Mouse (Mus musculus) neural tube, embryonic 14.5 days (tissue): ENCODE data around the gene Tfcp2l1. TPM values are rescaled to one million over a fixed set of nuclear protein-coding genes. Genes with fewer than 3 reads are reported as not detected.

Experiments
- ATAC-seq: fragments of 200-750 bp; cut with Nextera tagmentation; 2 replicates; pipeline ENCODE4 v1.8.0; 2017; ENCODE audit warnings: low read depth, mild to moderate bottlenecking, moderate TSS enrichment, moderate library complexity
- H3K27ac ChIP-seq: fragments of 300-500 bp; sonication (generic); 2 replicates; pipeline ENCODE4 v1.5.1; 2014; ENCODE audit warnings: low read depth, mild to moderate bottlenecking, control low read depth, low read length, moderate library complexity, mixed read lengths
- H3K27me3 ChIP-seq: fragments of 300-500 bp; sonication (generic); 2 replicates; pipeline ENCODE4 v1.6.1; 2014; ENCODE audit warnings: low read length; ENCODE audit not compliant: control insufficient read depth, insufficient read depth
- H3K36me3 ChIP-seq: fragments of 300-500 bp; sonication (generic); 2 replicates; pipeline ENCODE4 v1.6.1; 2014; ENCODE audit warnings: low read length, mixed read lengths; ENCODE audit not compliant: control insufficient read depth, insufficient read depth
- H3K4me1 ChIP-seq: fragments of 300-500 bp; sonication (generic); 2 replicates; pipeline ENCODE4 v1.6.1; 2014; ENCODE audit warnings: low read length; ENCODE audit not compliant: control insufficient read depth, insufficient read depth
- H3K4me2 ChIP-seq: fragments of 300-500 bp; sonication (generic); 2 replicates; pipeline ENCODE4 v1.6.1; 2014; ENCODE audit warnings: mild to moderate bottlenecking, low read depth, low read length, control low read depth
- H3K4me3 ChIP-seq: fragments of 300-500 bp; sonication (generic); 2 replicates; pipeline ENCODE4 v1.5.1; 2014; ENCODE audit warnings: low read depth, low read length, control low read depth, mixed read lengths
- H3K9ac ChIP-seq: fragments of 300-500 bp; sonication (generic); replicated peaks from 2 replicates; pipeline ENCODE4 v1.6.1; 2014; ENCODE audit warnings: low read depth, mild to moderate bottlenecking, control low read depth, low read length, mixed read lengths
- H3K9me3 ChIP-seq: fragments of 300-500 bp; sonication (generic); 2 replicates; pipeline ENCODE4 v1.6.1; 2016; ENCODE audit warnings: low read length; ENCODE audit not compliant: control insufficient read depth
- WGBS: fragments of 180-500 bp; shearing (Covaris S2); extraction: QIAGEN DNeasy Blood & Tissue Kit; methylation state at CpG from one replicate; pipeline ENCODE4 v1.1.7; 2014; 5-methylcytosine and 5-hydroxymethylcytosine counted together
- polyA plus RNA-seq: library from polyadenylated mRNA; unstranded; fragments of >200 nt; fragmentation: Nextera tagmentation; extraction: Ambion mirVana; gene quantifications from 2 replicates; pipeline ENCODE4 v1.2.1, GENCODE M21; 2014

Tfcp2l1 gene
- polyA plus RNA-seq, 1 experiment from 2014 or later: 0.27 TPM

GRCm38 (mm10) chr1:118648015-118648414 lies 20.3 kb downstream of the Tfcp2l1 start:
- H3K9ac ChIP-seq: no peak overlapping the region
- WGBS: 21% methylated on average over 3 of the region's 3 CpGs
- no peaks in the 10 kb centered on the region for H3K4me1 ChIP-seq
- ATAC-seq: no peak
- no peaks in the 10 kb centered on the region for H3K36me3 ChIP-seq
- H3K4me2 ChIP-seq: no peak overlapping the region
- H3K27me3 ChIP-seq: no peaks in the 10 kb centered on the region
- H3K9me3 ChIP-seq: no peaks in the 10 kb centered on the region
- H3K27ac ChIP-seq: no peak overlapping the region
- H3K4me3 ChIP-seq: no peak overlapping the region

DNA sequence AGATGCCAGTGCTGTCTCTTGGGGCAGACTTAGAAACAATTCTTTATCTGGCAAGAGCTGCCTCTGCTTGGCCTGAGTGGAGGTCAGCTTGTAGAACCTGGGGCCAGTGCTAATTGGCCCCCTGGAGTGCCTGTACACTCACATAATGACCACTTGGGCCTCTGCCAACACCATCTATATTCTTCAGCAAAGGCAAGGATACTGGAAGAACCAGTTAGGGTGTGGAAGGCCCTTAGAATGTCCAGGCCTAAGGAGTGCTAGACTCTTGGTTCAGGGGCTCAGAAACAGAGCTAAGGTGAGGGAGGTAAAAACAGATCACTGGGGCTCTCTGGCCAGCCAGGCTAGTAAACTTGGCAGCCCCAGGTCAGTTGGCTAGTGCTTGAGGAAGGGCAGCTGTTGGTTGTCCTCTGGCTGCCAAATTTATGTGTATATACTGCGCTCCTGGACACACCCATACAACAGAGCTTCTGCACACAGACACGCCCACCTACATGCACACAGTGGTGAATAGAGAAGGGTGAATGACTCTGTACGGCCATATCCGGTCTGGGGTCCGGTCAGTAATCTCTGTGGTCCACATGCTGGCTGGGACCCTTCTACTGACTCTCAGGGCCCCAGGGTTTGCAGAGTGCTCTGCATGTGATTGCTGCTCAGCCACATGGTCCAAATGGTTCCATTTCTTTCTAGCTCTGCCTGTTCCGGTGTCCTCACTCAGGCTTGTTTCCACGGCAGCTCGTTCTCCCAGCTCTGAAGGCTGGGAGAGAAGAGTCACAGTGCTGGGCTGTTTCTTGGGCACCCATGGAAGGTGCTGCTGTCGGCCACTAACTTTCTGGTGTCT lies 22.4 kb downstream of the Tfcp2l1 start:
- no peak overlapping the region for H3K27ac ChIP-seq
- H3K27me3 ChIP-seq: no peaks in the 10 kb centered on the region
- no peaks in the 10 kb centered on the region for H3K9me3 ChIP-seq
- H3K9ac ChIP-seq: no peak overlapping the region
- WGBS: 61% methylated on average over 9 of the region's 9 CpGs
- H3K36me3 ChIP-seq: no peaks in the 10 kb centered on the region
- no peaks in the 10 kb centered on the region for H3K4me1 ChIP-seq
- no peak overlapping the region for H3K4me3 ChIP-seq
- no peak for ATAC-seq
- H3K4me2 ChIP-seq: no peak overlapping the region

DNA sequence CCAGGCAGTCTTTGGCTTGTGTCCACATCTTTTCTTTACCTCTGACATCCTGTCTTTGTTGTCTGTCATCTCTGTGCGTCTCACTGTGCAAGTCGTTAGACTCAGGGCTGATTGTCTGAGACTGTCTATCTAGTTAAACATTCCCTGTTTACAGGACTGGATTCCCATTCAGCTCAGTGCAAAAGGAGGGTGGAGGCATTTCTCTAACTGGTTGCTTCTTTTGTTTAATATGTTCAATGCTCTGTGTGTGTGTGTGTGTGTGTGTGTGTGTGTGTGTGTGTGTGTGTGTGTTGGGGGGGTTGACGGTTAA lies 23.0 kb downstream of the Tfcp2l1 start:
- Histone ChIP-seq H3K4me3 (no peak overlapping the region), H3K4me1 (no peaks in the 10 kb centered on the region), H3K36me3 (no peaks in the 10 kb centered on the region), H3K27ac (no peak overlapping the region), H3K9ac (no peak overlapping the region), H3K27me3 (no peaks in the 10 kb centered on the region), H3K9me3 (no peaks in the 10 kb centered on the region), H3K4me2 (no peak overlapping the region)
- ATAC-seq: no peak
- WGBS: 22% methylated on average over 3 of the region's 3 CpGs

GRCm38 (mm10) chr1:118658716-118659115 lies 31.0 kb downstream of the Tfcp2l1 start:
- no peaks in the 10 kb centered on the region for H3K9me3 ChIP-seq
- WGBS: 78% methylated on average over 6 of the region's 6 CpGs

GRCm38 (mm10) chr1:118660880-118661465 lies 33.2 kb downstream of the Tfcp2l1 start:
- Histone ChIP-seq H3K4me1 (no peaks in the 10 kb centered on the region), H3K9ac (no peak overlapping the region), H3K27ac (no peak overlapping the region), H3K9me3 (no peaks in the 10 kb centered on the region), H3K4me3 (no peak overlapping the region), H3K27me3 (no peaks in the 10 kb centered on the region), H3K4me2 (no peak overlapping the region), H3K36me3 (no peaks in the 10 kb centered on the region)
- 73% methylated on average over 3 of the region's 3 CpGs for WGBS
- no peak for ATAC-seq

More at GRCm38 (mm10) chr1:118658716-118659115, 31.0 kb downstream of the Tfcp2l1 start:
- H3K4me2 ChIP-seq: no peak overlapping the region
- H3K9ac ChIP-seq: no peak overlapping the region
- no peak overlapping the region for H3K27ac ChIP-seq
- ATAC-seq: no peak
- no peaks in the 10 kb centered on the region for H3K27me3 ChIP-seq
- H3K4me1 ChIP-seq: no peaks in the 10 kb centered on the region
- no peaks in the 10 kb centered on the region for H3K36me3 ChIP-seq
- H3K4me3 ChIP-seq: no peak overlapping the region

GRCm38 (mm10) chr1:118663062-118663461 lies 35.3 kb downstream of the Tfcp2l1 start:
- Histone ChIP-seq H3K4me3 (no peak overlapping the region), H3K27ac (no peak overlapping the region), H3K36me3 (no peaks in the 10 kb centered on the region), H3K9me3 (no peaks in the 10 kb centered on the region), H3K27me3 (no peaks in the 10 kb centered on the region), H3K9ac (no peak overlapping the region), H3K4me2 (no peak overlapping the region), H3K4me1 (no peaks in the 10 kb centered on the region)
- WGBS: 62% methylated on average over 1 of the region's 1 CpGs
- no peak for ATAC-seq

GRCm38 (mm10) chr1:118667536-118667935 lies 39.8 kb downstream of the Tfcp2l1 start:
- Histone ChIP-seq H3K27me3 (no peaks in the 10 kb centered on the region), H3K27ac (no peak overlapping the region), H3K9me3 (no peaks in the 10 kb centered on the region), H3K4me3 (no peak overlapping the region), H3K4me1 (no peaks in the 10 kb centered on the region), H3K4me2 (no peak overlapping the region), H3K9ac (no peak overlapping the region), H3K36me3 (no peaks in the 10 kb centered on the region)
- no peak for ATAC-seq

DNA sequence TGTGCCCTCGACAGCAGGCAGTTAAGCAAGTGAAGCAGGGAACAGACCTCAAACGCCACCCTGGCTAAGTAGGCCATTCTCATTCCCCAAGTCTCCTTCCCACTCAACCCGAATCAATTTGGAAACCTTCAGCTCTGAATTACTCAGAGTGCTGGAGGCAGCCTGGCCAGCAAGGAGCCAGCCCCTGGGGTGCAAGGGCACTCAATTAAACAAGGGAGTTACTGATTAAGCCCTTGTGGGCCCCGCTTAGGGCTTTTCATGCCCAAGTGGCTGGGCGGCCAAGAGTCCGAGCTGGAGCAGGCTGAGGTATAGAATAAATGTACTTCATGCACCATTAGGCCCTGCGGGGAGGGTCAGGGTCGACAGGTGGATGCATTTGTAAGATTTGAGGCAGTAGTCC lies 44.5 kb downstream of the Tfcp2l1 start:
- no peak; the same call in 1 of the 2 replicates for ATAC-seq
- Histone ChIP-seq H3K9me3 (no peaks in the 10 kb centered on the region), H3K4me1 (no peaks in the 10 kb centered on the region), H3K27ac (no peak overlapping the region), H3K4me3 (no peak overlapping the region), H3K4me2 (no peak overlapping the region), H3K9ac (no peak overlapping the region), H3K36me3 (no peaks in the 10 kb centered on the region), H3K27me3 (no peaks in the 10 kb centered on the region)
- WGBS: 24% methylated on average over 8 of the region's 8 CpGs

DNA sequence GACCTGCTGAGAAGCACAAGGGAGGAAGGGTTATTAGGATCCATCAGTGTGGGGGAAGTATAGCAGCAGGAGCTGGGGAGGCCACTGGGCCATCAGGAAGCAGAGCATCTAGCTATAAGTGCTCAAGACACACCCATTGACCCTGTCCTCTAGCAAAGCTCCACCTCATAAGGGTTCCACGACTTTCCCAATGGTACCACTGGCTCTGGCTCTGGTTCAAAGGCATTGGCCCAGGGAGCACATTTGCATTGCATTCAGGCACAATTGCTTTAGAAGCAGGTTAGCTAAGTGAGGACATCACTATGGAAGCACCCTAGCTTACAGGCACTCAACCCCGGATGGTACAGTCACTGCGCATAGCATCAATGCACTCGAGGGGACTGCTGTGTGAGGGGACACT lies 46.4 kb downstream of the Tfcp2l1 start:
- ATAC-seq: no peak
- Histone ChIP-seq H3K4me1 (no peaks in the 10 kb centered on the region), H3K27me3 (no peaks in the 10 kb centered on the region), H3K4me3 (no peak overlapping the region), H3K27ac (no peak overlapping the region), H3K9me3 (no peaks in the 10 kb centered on the region), H3K36me3 (no peaks in the 10 kb centered on the region), H3K4me2 (no peak overlapping the region), H3K9ac (no peak overlapping the region)
- 75% methylated on average over 4 of the region's 4 CpGs for WGBS
